Mouse (Mus musculus) stomach, postnatal 0 days (tissue): Measurements from ENCODE around the gene Epha4. TPM values are rescaled to one million over a fixed set of nuclear protein-coding genes. Genes with fewer than 3 reads are reported as not detected.

ENCODE experiments used
- ATAC-seq: fragments of 200-750 bp; cut with Nextera tagmentation; 2 replicates; pipeline ENCODE4 v1.8.0; 2017; ENCODE audit not compliant: low FRiP score, low TSS enrichment
- DNase-seq: peaks from one replicate; pipeline ENCODE4 v3.0.0-alpha.2; 2016; ENCODE audit warnings: low spot score
- H3K27ac ChIP-seq: fragments of 300-500 bp; sonication (generic); replicated peaks from 2 replicates; pipeline ENCODE4 v1.5.1; 2014; ENCODE audit warnings: mild to moderate bottlenecking, control low read depth
- H3K27me3 ChIP-seq: fragments of 300-500 bp; sonication (generic); 2 replicates; pipeline ENCODE4 v1.6.1; 2014; ENCODE audit warnings: low read length; ENCODE audit not compliant: control insufficient read depth, insufficient read depth
- H3K36me3 ChIP-seq: fragments of 300-500 bp; sonication (generic); 2 replicates; pipeline ENCODE4 v1.6.1; 2014; ENCODE audit warnings: low read length, mixed read lengths; ENCODE audit not compliant: control insufficient read depth, insufficient read depth
- H3K4me1 ChIP-seq: fragments of 300-500 bp; sonication (generic); replicated peaks from 2 replicates; pipeline ENCODE4 v1.6.1; 2014; ENCODE audit warnings: antibody characterized with exemption; ENCODE audit not compliant: control insufficient read depth, insufficient read depth
- H3K4me2 ChIP-seq: fragments of 300-500 bp; sonication (generic); replicated peaks from 2 replicates; pipeline ENCODE4 v1.6.1; 2014; ENCODE audit warnings: low read depth, mild to moderate bottlenecking, control low read depth, moderate library complexity
- H3K4me3 ChIP-seq: fragments of 300-500 bp; sonication (generic); 2 replicates; pipeline ENCODE4 v1.5.1; 2014; ENCODE audit warnings: low read depth, low read length, control low read depth
- H3K9ac ChIP-seq: fragments of 300-500 bp; sonication (generic); 2 replicates; pipeline ENCODE4 v1.6.1; 2014; ENCODE audit warnings: mild to moderate bottlenecking, low read length, control low read depth, mixed read lengths
- H3K9me3 ChIP-seq: fragments of 300-500 bp; sonication (generic); 2 replicates; pipeline ENCODE4 v1.6.1; 2016; ENCODE audit warnings: low read length; ENCODE audit not compliant: control insufficient read depth
- CTCF ChIP-seq: IDR thresholded peaks from 2 replicates; pipeline ENCODE4 v1.5.1; 2016; ENCODE audit warnings: antibody characterized with exemption, low read depth, mild to moderate bottlenecking, moderate library complexity
- EP300 ChIP-seq: optimal IDR thresholded peaks from 2 replicates; pipeline ENCODE3; 2016; ENCODE audit warnings: antibody characterized with exemption
- WGBS: fragments of 180-500 bp; shearing (Covaris S2); extraction: QIAGEN DNeasy Blood & Tissue Kit; methylation state at CpG from one replicate; pipeline ENCODE4 v1.1.7; 2014; 5-methylcytosine and 5-hydroxymethylcytosine counted together
- polyA plus RNA-seq: library from polyadenylated mRNA; unstranded; fragments of >200 nt; fragmentation: Nextera tagmentation; extraction: Ambion mirVana; gene quantifications from 2 replicates; pipeline ENCODE4 v1.2.1, GENCODE M21; 2015

Gene Epha4
- polyA plus RNA-seq, 1 experiment from 2014 or later: 5.4 TPM

DNA sequence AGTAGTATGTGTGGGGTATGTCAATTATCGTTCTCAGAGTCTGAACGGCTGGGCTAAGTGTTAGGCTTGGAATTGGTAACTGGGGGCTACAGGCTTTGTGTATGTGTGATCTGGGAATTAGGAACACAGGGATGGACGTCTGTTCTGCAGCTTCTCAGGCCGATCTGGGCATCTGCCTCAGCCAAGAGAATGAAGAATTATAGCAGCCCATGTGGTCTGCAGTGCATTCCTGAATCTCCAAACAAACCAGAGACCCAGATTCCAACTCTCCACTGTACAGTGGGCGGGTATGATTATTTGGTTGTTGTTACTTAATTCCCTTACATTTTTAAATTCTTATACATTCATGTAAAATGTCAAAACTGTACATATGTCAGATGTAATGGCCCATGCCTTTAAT lies 43.4 kb downstream of the Epha4 start:
- DNase-seq: no peak
- Histone ChIP-seq H3K4me3 (no peak overlapping the region), H3K27me3 (no peaks in the 10 kb centered on the region), H3K9me3 (no peaks in the 10 kb centered on the region), H3K4me2 (no peak overlapping the region), H3K4me1 (peaks cover 3% of the 10 kb centered on the region; the same call in 1 of the 2 replicates), H3K9ac (no peak overlapping the region), H3K36me3 (no peaks in the 10 kb centered on the region), H3K27ac (peak overlapping the region; percentile 13; the same call in 1 of the 2 replicates)
- TF ChIP-seq CTCF: no peak
- no peak for TF ChIP-seq EP300
- ATAC-seq: no peak
- 31% methylated on average over 5 of the region's 5 CpGs for WGBS

DNA sequence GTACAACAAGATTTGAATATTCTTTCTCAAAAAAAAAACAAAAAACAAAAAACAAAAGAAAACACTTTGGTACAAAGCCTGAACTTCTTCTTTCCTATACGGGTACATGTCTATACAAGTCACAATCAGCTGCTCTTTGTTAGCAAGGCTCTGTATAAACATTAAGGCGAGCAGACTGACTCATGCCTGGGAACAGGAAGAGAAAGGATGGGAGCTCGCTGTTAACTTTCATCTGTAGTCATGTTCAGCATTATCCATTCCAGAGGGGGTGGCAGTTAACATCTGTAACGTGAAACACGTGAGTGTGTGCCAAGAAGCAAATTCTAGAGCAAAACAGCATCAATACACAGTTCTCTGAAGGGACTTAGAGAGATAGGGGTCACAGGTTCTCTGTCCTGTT lies 43.9 kb downstream of the Epha4 start:
- H3K4me2 ChIP-seq: no peak overlapping the region

DNA sequence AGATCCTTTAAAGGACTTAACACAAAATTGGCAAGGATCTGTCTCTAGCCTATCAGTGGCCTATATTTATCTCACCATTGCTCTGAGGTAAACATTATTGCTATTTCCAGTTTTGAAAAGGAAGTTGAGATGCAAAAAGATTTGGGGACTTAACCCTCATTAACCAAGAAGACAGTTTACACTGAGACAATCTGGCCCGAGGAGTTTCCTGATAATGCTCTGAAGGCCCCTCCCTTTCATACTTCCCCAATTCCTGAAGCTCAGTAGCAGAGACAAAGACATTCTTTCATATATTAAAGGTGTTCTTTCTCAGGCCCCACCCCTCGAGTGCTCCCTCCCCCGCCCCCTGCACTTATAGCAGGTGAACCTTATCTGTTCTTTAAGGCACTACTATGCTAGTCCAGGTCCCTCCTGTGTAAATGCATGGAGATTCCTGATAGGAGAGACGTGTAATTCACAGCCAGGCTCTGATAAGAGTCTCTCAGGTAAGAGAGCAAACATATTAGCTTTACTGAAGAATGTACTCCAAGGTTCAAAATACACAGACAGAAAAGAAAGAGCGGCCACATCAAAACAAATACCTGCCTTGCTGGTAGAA lies 46.1 kb downstream of the Epha4 start:
- no peaks in the 10 kb centered on the region for H3K36me3 ChIP-seq
- no peaks in the 10 kb centered on the region for H3K9me3 ChIP-seq
- H3K4me3 ChIP-seq: no peak overlapping the region
- H3K4me2 ChIP-seq: no peak overlapping the region
- 41% methylated on average over 5 of the region's 5 CpGs for WGBS
- ATAC-seq (peak; percentile 67), DNase-seq (peak; percentile 31)
- peaks cover 5% of the 10 kb centered on the region; the same call in 1 of the 2 replicates for H3K4me1 ChIP-seq
- no peak overlapping the region for H3K9ac ChIP-seq
- H3K27ac ChIP-seq: no peak overlapping the region
- H3K27me3 ChIP-seq: no peaks in the 10 kb centered on the region
- TF ChIP-seq EP300: no peak
- TF ChIP-seq CTCF: no peak

More for the DNA sequence above, 43.9 kb downstream of the Epha4 start:
- Histone ChIP-seq H3K9me3 (no peaks in the 10 kb centered on the region), H3K9ac (no peak overlapping the region), H3K4me3 (no peak overlapping the region), H3K4me1 (peaks cover 3% of the 10 kb centered on the region; the same call in 1 of the 2 replicates), H3K27me3 (no peaks in the 10 kb centered on the region), H3K27ac (no peak overlapping the region; the same call in 1 of the 2 replicates), H3K36me3 (no peaks in the 10 kb centered on the region)
- TF ChIP-seq EP300: no peak
- no peak for TF ChIP-seq CTCF
- 6% methylated on average over 5 of the region's 5 CpGs for WGBS
- no peak for DNase-seq
- peak; percentile 65 for ATAC-seq

DNA sequence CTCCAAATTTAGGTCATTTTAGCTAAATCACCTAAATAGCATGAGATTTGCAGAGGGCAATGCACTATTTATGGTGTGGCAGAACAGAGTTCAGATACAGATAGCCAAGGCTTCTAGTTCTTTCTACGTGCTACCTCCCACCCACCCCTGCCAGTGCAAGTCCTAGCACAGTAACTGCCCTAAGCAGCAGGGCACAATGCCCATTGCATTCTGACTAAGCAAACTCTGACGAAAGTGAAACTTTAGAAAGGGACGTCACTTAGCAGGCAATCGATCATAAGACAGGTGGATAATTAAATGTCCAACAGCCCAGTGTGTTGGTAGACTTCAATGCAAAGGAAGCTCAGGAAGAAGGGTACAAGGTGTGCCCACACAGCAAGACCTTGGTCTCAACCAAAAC lies 49.4 kb downstream of the Epha4 start:
- Histone ChIP-seq H3K4me2 (no peak overlapping the region), H3K9ac (no peak overlapping the region), H3K36me3 (no peaks in the 10 kb centered on the region), H3K4me1 (peaks cover 9% of the 10 kb centered on the region; the same call in 1 of the 2 replicates), H3K27ac (no peak overlapping the region), H3K9me3 (no peaks in the 10 kb centered on the region), H3K27me3 (no peaks in the 10 kb centered on the region), H3K4me3 (no peak overlapping the region)
- DNase-seq (no peak), ATAC-seq (no peak)
- TF ChIP-seq EP300 (no peak), CTCF (no peak)
- WGBS: 55% methylated on average over 4 of the region's 4 CpGs

DNA sequence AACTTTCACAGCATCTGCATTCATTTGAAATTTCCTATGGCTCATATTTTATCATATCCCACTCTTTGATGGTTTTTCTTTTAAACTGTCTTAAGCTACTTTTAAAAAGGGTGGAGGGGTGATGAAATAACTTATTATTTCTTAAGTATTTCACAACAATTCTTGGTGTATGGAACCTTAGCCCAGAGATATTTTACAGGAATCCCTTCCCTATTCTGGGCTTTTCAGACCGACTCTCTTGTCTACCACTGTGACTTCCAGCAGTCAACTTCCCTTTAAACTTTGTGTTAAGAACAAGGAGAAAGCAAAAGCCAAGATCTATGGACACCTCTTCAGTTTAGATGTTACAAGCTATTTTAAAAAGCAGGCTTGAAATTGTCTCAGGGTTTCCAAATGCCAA lies 50.8 kb downstream of the Epha4 start:
- ATAC-seq: no peak
- Histone ChIP-seq H3K9me3 (no peaks in the 10 kb centered on the region), H3K4me2 (no peak overlapping the region), H3K27ac (no peak overlapping the region), H3K27me3 (no peaks in the 10 kb centered on the region), H3K36me3 (no peaks in the 10 kb centered on the region), H3K4me1 (peaks cover 9% of the 10 kb centered on the region; the same call in 1 of the 2 replicates), H3K4me3 (no peak overlapping the region), H3K9ac (no peak overlapping the region)
- WGBS: 59% methylated on average over 1 of the region's 1 CpGs
- no peak for DNase-seq
- no peak for TF ChIP-seq CTCF
- TF ChIP-seq EP300: no peak

DNA sequence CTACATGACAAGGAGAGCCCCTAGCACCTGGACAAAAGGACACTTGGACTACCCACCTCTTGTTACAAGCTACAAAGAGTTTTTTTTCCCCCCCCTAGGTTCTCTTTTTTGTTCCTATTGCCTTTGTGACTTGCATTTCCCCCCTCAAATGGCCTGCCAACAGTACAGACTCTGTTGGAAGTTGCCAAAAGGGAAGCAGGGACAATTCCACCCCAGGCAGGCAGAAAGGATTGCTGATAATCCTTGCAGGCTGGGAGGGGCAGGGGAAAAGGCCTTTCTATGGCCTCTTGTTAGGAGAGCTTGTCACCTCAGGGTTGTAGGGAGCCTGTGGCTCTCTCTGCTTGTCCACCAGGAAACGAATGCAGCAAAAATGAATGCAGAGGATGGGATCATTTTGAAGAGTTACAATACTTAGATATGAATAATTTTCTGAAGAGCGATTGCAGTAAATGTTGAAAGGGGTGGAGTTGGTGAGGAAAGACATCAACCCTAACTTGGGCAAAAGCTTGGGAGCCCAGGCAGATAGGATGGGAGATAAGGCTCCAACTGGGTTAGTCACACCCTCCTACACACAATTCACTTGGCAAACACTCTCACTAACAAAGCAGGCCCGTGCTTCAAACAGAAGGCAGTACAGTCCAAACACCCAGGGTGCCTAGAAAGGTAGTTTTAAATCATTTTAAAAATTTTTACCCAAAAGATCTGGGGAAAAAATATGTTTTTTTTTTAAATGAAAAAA lies 52.8 kb downstream of the Epha4 start:
- no peak overlapping the region for H3K4me3 ChIP-seq
- H3K4me1 ChIP-seq: peaks cover 9% of the 10 kb centered on the region; the same call in 1 of the 2 replicates
- no peak overlapping the region for H3K4me2 ChIP-seq
- peak overlapping the region; percentile 8 for H3K27ac ChIP-seq
- DNase-seq (no peak), ATAC-seq (0 out of 2 replicates have a peak, but pooled peaks have one; percentile 15)
- TF ChIP-seq CTCF (no peak), EP300 (no peak)
- 31% methylated on average over 3 of the region's 3 CpGs for WGBS
- H3K27me3 ChIP-seq: no peaks in the 10 kb centered on the region
- no peaks in the 10 kb centered on the region for H3K36me3 ChIP-seq
- H3K9me3 ChIP-seq: no peaks in the 10 kb centered on the region
- H3K9ac ChIP-seq: no peak overlapping the region
